Mouse (Mus musculus) testis, adult 2 months (tissue): ENCODE data around the gene Psmb8.

Experiments
- CTCF ChIP-seq: fragments of 200-500 bp; IDR thresholded peaks from 2 replicates; pipeline ENCODE4 v1.5.1; 2012; ENCODE audit warnings: low read depth, mild to moderate bottlenecking, inconsistent platforms, low read length, moderate library complexity; ENCODE audit not compliant: control insufficient read depth, insufficient read depth, insufficient replicate concordance
- POLR2A ChIP-seq: fragments of 200-500 bp; IDR thresholded peaks from 2 replicates; pipeline ENCODE4 v1.6.1; 2012; ENCODE audit warnings: low read depth, mild to moderate bottlenecking, inconsistent platforms, low read length, moderate library complexity; ENCODE audit not compliant: control insufficient read depth

- no peak for TF ChIP-seq POLR2A
- TF ChIP-seq CTCF = no peak
Measured at GRCm38 (mm10) chr17:34207866-34208265, 10.3 kb downstream of the Psmb8 start.
